Mouse (Mus musculus) kidney, postnatal 0 days (tissue): ENCODE data around the gene Tox2. TPM values are rescaled to one million over a fixed set of nuclear protein-coding genes. Genes with fewer than 3 reads are reported as not detected.

Experiments
- ATAC-seq: fragments of 200-750 bp; cut with Nextera tagmentation; replicated peaks from 2 replicates; pipeline ENCODE4 v1.8.0; 2017; ENCODE audit warnings: low read depth, moderate number of reproducible peaks, moderate TSS enrichment, moderate library complexity; ENCODE audit not compliant: low FRiP score
- DNase-seq: peaks from one replicate; pipeline ENCODE4 v3.0.0-alpha.2; 2016; ENCODE audit warnings: low spot score
- H3K27ac ChIP-seq: fragments of 300-500 bp; sonication (generic); 2 replicates; pipeline ENCODE4 v1.5.1; 2014; ENCODE audit warnings: mild to moderate bottlenecking
- H3K27me3 ChIP-seq: fragments of 300-500 bp; sonication (generic); 2 replicates; pipeline ENCODE4 v1.6.1; 2014; ENCODE audit warnings: low read length, mixed read lengths; ENCODE audit not compliant: insufficient read depth
- H3K36me3 ChIP-seq: fragments of 300-500 bp; sonication (generic); 2 replicates; pipeline ENCODE4 v1.6.1; 2014; ENCODE audit warnings: low read length, mixed read lengths; ENCODE audit not compliant: insufficient read depth
- H3K4me1 ChIP-seq: fragments of 300-500 bp; sonication (generic); replicated peaks from 2 replicates; pipeline ENCODE4 v1.6.1; 2014; ENCODE audit warnings: antibody characterized with exemption, low read length, mixed read lengths; ENCODE audit not compliant: insufficient read depth
- H3K4me2 ChIP-seq: fragments of 300-500 bp; sonication (generic); 2 replicates; pipeline ENCODE4 v1.6.1; 2014; ENCODE audit warnings: mild to moderate bottlenecking, low read length, moderate library complexity, mixed read lengths
- H3K4me3 ChIP-seq: fragments of 300-500 bp; sonication (generic); replicated peaks from 2 replicates; pipeline ENCODE4 v1.5.1; 2014; ENCODE audit warnings: low read depth, low read length
- H3K9ac ChIP-seq: fragments of 300-500 bp; sonication (generic); 2 replicates; pipeline ENCODE4 v1.6.1; 2014; ENCODE audit warnings: low read depth, low read length
- H3K9me3 ChIP-seq: fragments of 300-500 bp; sonication (generic); replicated peaks from 2 replicates; pipeline ENCODE4 v1.6.1; 2016; ENCODE audit warnings: low read length, inconsistent platforms, mixed read lengths
- CTCF ChIP-seq: IDR thresholded peaks from 2 replicates; pipeline ENCODE4 v1.5.1; 2016; ENCODE audit warnings: antibody characterized with exemption, low read depth, mild to moderate bottlenecking, moderate library complexity
- WGBS: fragments of 180-500 bp; shearing (Covaris S2); extraction: QIAGEN DNeasy Blood & Tissue Kit; methylation state at CpG from one replicate; pipeline ENCODE4 v1.1.7; 2014; 5-methylcytosine and 5-hydroxymethylcytosine counted together
- polyA plus RNA-seq: library from polyadenylated mRNA; unstranded; fragments of >200 nt; fragmentation: Nextera tagmentation; extraction: Ambion mirVana; gene quantifications from 2 replicates; pipeline ENCODE4 v1.2.1, GENCODE M21; 2015

Tox2 gene
- polyA plus RNA-seq, 1 experiment from 2014 or later, result 1.1 TPM

DNA sequence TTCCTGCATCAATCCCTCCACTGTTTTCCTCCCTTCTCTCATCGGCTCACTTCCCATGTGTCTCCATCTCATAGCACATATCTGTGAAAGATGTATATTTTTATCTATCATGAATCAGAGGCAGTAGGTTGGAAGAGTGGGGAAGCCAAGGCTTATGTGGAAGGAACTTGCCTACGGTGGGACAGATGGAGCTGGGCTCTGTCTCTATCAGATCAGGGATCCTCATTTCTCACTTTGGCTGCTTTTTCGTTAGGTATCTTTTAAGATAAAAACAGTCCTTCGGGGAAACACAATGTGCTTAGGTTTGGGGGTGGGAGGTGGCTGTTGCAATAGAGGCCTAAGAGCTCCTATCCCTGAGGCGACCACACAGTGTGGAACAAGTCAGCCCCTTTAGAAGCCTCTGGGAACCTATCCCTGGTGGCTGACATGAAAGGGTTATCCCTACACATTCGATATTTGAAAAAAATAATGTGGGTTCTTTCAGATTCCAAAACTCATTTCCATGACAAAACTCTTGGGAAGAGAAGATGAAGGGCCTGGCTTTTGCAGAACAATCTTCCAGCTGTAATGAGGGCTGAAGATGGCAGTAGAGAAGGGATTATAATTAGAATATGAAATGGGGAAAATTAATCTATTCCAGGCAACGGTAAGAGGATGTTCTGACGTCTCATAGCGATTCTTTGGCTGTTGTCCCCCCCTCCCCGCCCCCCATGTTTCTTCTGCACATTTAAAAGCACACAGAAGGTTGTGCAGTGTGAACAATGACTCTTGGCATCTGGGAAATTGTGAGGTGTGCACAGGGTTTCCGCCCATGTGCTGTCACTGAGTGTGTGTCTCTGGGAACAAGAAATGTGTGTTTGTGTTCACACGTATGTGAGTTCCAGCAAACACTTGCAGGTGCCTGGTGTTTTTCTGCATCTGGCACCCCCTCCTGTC, 41.3 kb downstream of the Tox2 start:
- no peaks in the 10 kb centered on the region for H3K27me3 ChIP-seq
- H3K4me3 ChIP-seq, result no peak overlapping the region
- no peaks in the 10 kb centered on the region for H3K36me3 ChIP-seq
- H3K4me1 ChIP-seq, result no peaks in the 10 kb centered on the region
- H3K27ac ChIP-seq, result no peak overlapping the region
- H3K4me2 ChIP-seq, result no peak overlapping the region
- no peaks in the 10 kb centered on the region for H3K9me3 ChIP-seq
- DNase-seq, result no peak
- no peak for ATAC-seq
- 88% methylated on average over 12 of the region's 12 CpGs for WGBS
- TF ChIP-seq CTCF, result no peak
- no peak overlapping the region for H3K9ac ChIP-seq

DNA sequence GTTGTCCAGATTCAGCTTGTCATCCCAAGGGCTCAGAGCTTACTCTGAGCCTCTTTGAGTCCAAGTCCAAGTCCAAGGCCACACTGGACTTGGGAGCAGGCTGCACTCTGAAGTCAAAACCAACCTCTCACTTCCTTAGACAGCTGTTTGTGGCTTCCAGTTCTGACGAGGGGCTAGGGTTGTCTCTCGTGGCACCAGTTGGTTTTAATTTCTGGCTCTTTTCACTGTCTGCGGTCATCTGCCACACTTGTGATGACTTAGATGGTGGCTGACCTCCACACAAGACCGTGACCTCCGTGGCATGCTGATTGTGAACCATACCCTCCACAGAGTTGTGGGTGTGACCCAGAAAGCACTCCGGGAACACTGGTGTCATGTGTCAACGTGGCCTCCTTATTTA, 46.0 kb downstream of the Tox2 start:
- Histone ChIP-seq H3K4me1 (no peaks in the 10 kb centered on the region), H3K9ac (no peak overlapping the region), H3K9me3 (no peaks in the 10 kb centered on the region), H3K27me3 (no peaks in the 10 kb centered on the region), H3K27ac (no peak overlapping the region), H3K36me3 (no peaks in the 10 kb centered on the region), H3K4me3 (no peak overlapping the region), H3K4me2 (no peak overlapping the region)
- no peak for TF ChIP-seq CTCF
- ATAC-seq, result no peak
- DNase-seq, result no peak
- 66% methylated on average over 7 of the region's 7 CpGs for WGBS

DNA sequence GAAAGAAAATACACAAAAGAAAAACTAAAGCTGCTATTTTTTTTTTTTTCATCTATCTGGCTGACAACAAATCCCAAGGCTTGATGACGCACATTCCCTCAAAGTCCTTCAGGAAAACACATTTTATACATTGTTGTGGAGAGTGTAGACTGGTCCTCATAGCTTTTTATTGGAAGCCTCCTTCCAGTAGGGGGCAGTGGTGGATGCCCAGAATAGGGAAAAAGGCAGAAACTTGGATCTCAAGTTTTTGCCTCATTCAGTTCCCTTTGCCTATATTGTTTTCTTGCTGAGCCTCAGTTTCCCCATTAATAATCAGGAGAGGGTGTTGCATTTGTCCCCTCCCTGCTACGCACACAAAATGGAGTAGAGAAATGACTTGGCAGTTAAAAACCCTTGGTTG, 49.7 kb downstream of the Tox2 start:
- H3K36me3 ChIP-seq, result no peaks in the 10 kb centered on the region
- no peak overlapping the region for H3K4me3 ChIP-seq
- no peaks in the 10 kb centered on the region for H3K4me1 ChIP-seq
- no peak overlapping the region for H3K4me2 ChIP-seq
- ATAC-seq (no peak), DNase-seq (no peak)
- 94% methylated on average over 2 of the region's 2 CpGs for WGBS
- TF ChIP-seq CTCF, result peak; percentile 51
- H3K9ac ChIP-seq, result no peak overlapping the region
- H3K9me3 ChIP-seq, result no peaks in the 10 kb centered on the region
- H3K27me3 ChIP-seq, result no peaks in the 10 kb centered on the region
- H3K27ac ChIP-seq, result no peak overlapping the region

- DNase-seq, result peak; percentile 25
- H3K27ac ChIP-seq, result no peak overlapping the region
- H3K36me3 ChIP-seq, result no peaks in the 10 kb centered on the region
- no peak for ATAC-seq
- H3K4me3 ChIP-seq, result no peak overlapping the region
- no peaks in the 10 kb centered on the region for H3K9me3 ChIP-seq
- H3K27me3 ChIP-seq, result no peaks in the 10 kb centered on the region
- TF ChIP-seq CTCF, result no peak
- H3K4me2 ChIP-seq, result peak overlapping the region; percentile 7; the same call in 1 of the 2 replicates
- WGBS, result 44% methylated on average over 22 of the region's 22 CpGs
- no peak overlapping the region for H3K9ac ChIP-seq
- no peaks in the 10 kb centered on the region for H3K4me1 ChIP-seq
Measured at GRCm38 (mm10) chr2:163253248-163254099, 50.5 kb downstream of the Tox2 start.

- H3K36me3 ChIP-seq, result no peaks in the 10 kb centered on the region
- H3K4me3 ChIP-seq, result no peak overlapping the region
- TF ChIP-seq CTCF, result no peak
- no peaks in the 10 kb centered on the region for H3K27me3 ChIP-seq
- WGBS, result 81% methylated on average over 6 of the region's 6 CpGs
- no peak overlapping the region for H3K27ac ChIP-seq
- no peak for DNase-seq
- ATAC-seq, result no peak
- H3K9ac ChIP-seq, result no peak overlapping the region
- H3K9me3 ChIP-seq, result no peaks in the 10 kb centered on the region
- H3K4me2 ChIP-seq, result no peak overlapping the region
- H3K4me1 ChIP-seq, result no peaks in the 10 kb centered on the region
Measured at GRCm38 (mm10) chr2:163254228-163254627, 51.3 kb downstream of the Tox2 start.

GRCm38 (mm10) chr2:163256765-163257164, 53.8 kb downstream of the Tox2 start:
- TF ChIP-seq CTCF, result no peak
- no peaks in the 10 kb centered on the region for H3K4me1 ChIP-seq
- 63% methylated on average over 1 of the region's 1 CpGs for WGBS
- no peaks in the 10 kb centered on the region for H3K9me3 ChIP-seq
- no peaks in the 10 kb centered on the region for H3K27me3 ChIP-seq
- H3K36me3 ChIP-seq, result no peaks in the 10 kb centered on the region
- H3K27ac ChIP-seq, result no peak overlapping the region
- H3K4me3 ChIP-seq, result no peak overlapping the region
- no peak overlapping the region for H3K4me2 ChIP-seq
- ATAC-seq (no peak), DNase-seq (no peak)
- H3K9ac ChIP-seq, result no peak overlapping the region
